Mouse (Mus musculus) ES-Bruce4 (cell line): ENCODE data around the gene Mitf. TPM values are rescaled to one million over a fixed set of nuclear protein-coding genes. Genes with fewer than 3 reads are reported as not detected.

Source experiments
- H3K27ac ChIP-seq: 2 replicates; pipeline ENCODE4 v1.5.1; 2012; ENCODE audit warnings: low read length, inconsistent platforms; ENCODE audit not compliant: insufficient read depth
- H3K27me3 ChIP-seq: 2 replicates; pipeline ENCODE4 v1.6.1; 2012; ENCODE audit warnings: mild to moderate bottlenecking, low read length, inconsistent platforms; ENCODE audit not compliant: control insufficient read depth, poor library complexity, insufficient read depth, severe bottlenecking
- H3K36me3 ChIP-seq: 2 replicates; pipeline ENCODE4 v1.6.1; 2012; ENCODE audit warnings: inconsistent platforms, mild to moderate bottlenecking, low read length, moderate library complexity; ENCODE audit not compliant: control insufficient read depth, poor library complexity, insufficient read depth, severe bottlenecking
- H3K4me1 ChIP-seq: one replicate; pipeline ENCODE4 v1.8.1; 2011; ENCODE audit warnings: low read length; ENCODE audit not compliant: control insufficient read depth, insufficient read depth
- H3K4me3 ChIP-seq: 2 replicates; pipeline ENCODE4 v1.5.1; 2011; ENCODE audit warnings: low read depth, mild to moderate bottlenecking, low read length
- H3K9ac ChIP-seq: 2 replicates; pipeline ENCODE4 v1.6.1; 2012; ENCODE audit warnings: low read depth, mild to moderate bottlenecking, inconsistent platforms; ENCODE audit not compliant: poor library complexity, severe bottlenecking
- H3K9me3 ChIP-seq: replicated peaks from 2 replicates; pipeline ENCODE4 v1.6.1; 2012; ENCODE audit warnings: mild to moderate bottlenecking, low read length, inconsistent platforms; ENCODE audit not compliant: control insufficient read depth, poor library complexity, insufficient read depth, severe bottlenecking
- CTCF ChIP-seq: IDR thresholded peaks from one replicate; pipeline ENCODE4 v1.8.1; 2011; ENCODE audit warnings: low read depth, low read length
- EP300 ChIP-seq: IDR thresholded peaks from 2 replicates; pipeline ENCODE4 v1.6.1; 2011; ENCODE audit warnings: low read depth, low read length; ENCODE audit not compliant: insufficient read depth
- POLR2A ChIP-seq: IDR thresholded peaks from one replicate; pipeline ENCODE4 v1.8.1; 2011; ENCODE audit warnings: low read length; ENCODE audit not compliant: insufficient read depth
- polyA plus RNA-seq: library from polyadenylated mRNA; stranded (reverse); fragments of >200 nt; gene quantifications from 2 replicates; pipeline ENCODE4 v1.2.4, GENCODE M21; 2011; ENCODE audit warnings: low read depth; ENCODE audit not compliant: missing spikeins, insufficient read depth, insufficient read length

The Mitf gene
- polyA plus RNA-seq, 1 experiment: 2.3 TPM

DNA sequence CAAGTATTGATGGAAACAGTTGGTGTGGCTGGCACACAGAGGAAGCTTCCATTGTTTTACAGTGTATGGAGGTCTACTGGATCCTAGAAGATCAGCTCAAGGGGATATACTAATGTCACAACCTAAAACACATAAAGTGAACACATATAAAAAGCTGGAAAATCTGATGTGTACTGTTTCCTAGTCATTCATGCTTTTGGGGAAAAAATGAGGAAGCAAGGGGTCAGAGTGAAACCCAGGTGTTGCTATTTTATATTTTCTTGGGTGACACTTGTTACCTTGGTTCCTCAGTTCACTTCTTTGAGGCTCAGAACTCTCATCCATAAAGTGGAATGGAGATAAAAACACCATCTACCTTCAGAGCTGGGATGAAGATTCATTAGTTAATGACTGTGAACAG is 32.7 kb downstream of the Mitf start:
- no peaks in the 10 kb centered on the region for H3K9me3 ChIP-seq
- no peak overlapping the region for H3K4me3 ChIP-seq
- TF ChIP-seq CTCF: no peak
- TF ChIP-seq EP300: no peak
- no peak for TF ChIP-seq POLR2A
- H3K27ac ChIP-seq: no peak overlapping the region
- H3K4me1 ChIP-seq: no peaks in the 10 kb centered on the region
- no peaks in the 10 kb centered on the region for H3K36me3 ChIP-seq
- no peaks in the 10 kb centered on the region for H3K27me3 ChIP-seq
- no peak overlapping the region for H3K9ac ChIP-seq

DNA sequence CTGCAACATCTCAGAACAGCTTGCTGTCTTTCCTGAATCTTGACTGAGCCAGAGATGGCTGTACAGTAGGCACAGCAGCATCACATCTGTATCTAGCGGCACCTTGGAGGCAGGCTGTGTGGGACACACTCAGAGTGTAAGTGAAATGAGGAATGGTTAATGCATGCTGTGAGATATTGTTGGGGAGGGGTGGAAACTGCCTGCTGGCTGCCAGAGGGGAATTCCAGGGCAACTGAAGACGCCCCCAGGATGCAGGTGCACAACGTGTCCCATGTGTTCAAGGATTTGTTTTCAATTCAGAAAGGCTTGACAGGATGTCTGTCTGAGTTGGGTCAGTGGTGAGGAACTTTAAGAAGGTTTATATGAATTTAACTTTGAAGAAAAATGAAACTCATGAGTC is 37.3 kb downstream of the Mitf start:
- Histone ChIP-seq H3K4me3 (no peak overlapping the region), H3K9me3 (no peaks in the 10 kb centered on the region), H3K9ac (no peak overlapping the region), H3K36me3 (no peaks in the 10 kb centered on the region), H3K27me3 (no peaks in the 10 kb centered on the region), H3K27ac (no peak overlapping the region), H3K4me1 (no peaks in the 10 kb centered on the region)
- no peak for TF ChIP-seq CTCF
- TF ChIP-seq POLR2A: no peak

DNA sequence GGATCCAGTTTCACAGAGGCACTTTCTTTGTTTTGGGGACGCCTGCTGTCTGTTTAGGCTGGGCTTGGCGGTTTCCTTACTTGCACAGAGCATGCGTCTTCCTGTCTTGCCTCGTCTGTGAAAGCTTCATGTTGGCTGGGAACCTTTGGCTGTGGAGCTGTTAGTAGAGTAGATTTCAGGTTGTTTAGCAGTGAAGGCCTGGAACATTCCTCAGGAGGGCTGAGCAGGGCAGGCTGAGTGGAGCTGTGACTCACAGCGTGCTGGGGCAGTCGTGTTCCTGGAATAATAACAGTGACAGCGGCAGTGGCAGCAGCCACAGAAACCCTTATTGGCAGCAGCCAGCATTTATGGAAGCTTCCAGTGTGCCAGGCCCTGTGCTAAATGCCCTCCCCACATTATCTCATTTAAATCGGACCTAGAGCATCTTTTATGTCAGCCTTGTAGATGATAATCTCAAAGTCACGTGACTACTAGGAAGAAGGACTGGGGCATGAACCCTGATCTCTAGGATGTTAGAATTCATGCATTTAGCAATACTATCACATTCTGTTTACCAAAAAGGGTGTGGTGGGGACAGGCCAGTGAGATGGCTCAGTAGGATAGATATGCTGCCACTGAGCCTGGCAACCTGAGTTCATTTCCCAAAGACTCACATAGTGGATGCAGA is 41.5 kb downstream of the Mitf start:
- Histone ChIP-seq H3K4me3 (no peak overlapping the region), H3K4me1 (no peaks in the 10 kb centered on the region), H3K9me3 (no peaks in the 10 kb centered on the region), H3K9ac (no peak overlapping the region), H3K27me3 (no peaks in the 10 kb centered on the region), H3K27ac (no peak overlapping the region), H3K36me3 (no peaks in the 10 kb centered on the region)
- TF ChIP-seq POLR2A (no peak), EP300 (no peak), CTCF (no peak)

DNA sequence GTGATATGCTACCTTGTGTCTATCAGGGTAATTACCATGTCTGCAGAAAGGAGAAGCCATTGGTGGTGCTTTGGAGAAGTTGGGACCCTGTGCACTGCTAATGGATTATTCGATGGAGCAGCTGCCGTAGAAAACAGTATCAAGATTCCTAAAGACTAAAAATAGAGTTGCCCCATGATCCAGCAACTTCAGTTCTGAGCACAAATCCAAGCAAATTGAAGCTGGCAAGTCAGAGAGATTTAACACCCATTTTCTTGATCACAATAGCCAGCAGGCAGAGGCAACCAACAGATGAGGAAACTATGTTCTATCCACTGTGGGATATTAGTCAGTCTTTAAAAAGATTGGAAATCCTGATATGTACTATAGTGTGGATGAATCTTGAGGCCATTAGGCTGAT is 47.4 kb downstream of the Mitf start:
- Histone ChIP-seq H3K9me3 (no peaks in the 10 kb centered on the region), H3K27me3 (no peaks in the 10 kb centered on the region), H3K4me1 (no peaks in the 10 kb centered on the region), H3K36me3 (no peaks in the 10 kb centered on the region), H3K4me3 (no peak overlapping the region), H3K9ac (no peak overlapping the region), H3K27ac (no peak overlapping the region)
- TF ChIP-seq POLR2A: no peak
- no peak for TF ChIP-seq CTCF
- TF ChIP-seq EP300: no peak

DNA sequence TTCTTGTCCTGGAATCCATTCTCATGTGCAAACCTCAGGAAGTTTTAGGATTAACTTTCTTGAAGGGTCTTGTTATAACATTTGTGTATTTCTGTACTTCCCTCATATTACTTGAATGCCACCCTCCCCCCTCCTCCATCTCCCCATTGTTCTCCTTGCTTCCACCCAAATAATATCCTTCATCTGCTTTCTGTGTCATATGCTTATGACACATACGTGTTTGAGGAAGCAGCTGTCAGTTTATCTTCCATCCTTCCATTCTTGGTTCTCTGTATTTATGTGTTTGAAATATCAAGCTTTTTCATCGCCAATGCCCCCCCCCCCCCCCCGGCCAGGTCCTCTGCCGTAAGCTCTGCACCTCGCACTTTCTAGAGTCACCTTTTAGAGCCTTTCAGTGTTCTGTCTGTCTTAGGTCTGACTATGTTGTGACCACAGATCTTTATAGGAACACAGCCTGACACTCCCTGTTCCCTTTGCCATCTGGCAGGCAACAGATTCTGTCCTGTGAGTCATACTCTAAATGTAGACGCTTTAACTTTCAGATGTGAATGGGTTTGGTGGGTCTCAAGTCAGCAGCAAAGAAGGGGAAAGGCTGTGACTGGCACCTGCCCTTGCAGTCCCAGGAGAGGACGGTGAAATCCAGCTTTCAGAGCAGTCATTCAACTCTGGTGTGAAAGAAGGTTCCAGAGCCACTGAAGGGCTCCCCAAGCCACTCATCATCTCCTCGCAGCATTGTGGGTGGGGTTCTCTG is 48.7 kb downstream of the Mitf start:
- Histone ChIP-seq H3K4me1 (no peaks in the 10 kb centered on the region), H3K27ac (no peak overlapping the region), H3K4me3 (no peak overlapping the region), H3K27me3 (no peaks in the 10 kb centered on the region), H3K36me3 (no peaks in the 10 kb centered on the region), H3K9ac (no peak overlapping the region), H3K9me3 (no peaks in the 10 kb centered on the region)
- TF ChIP-seq EP300 (no peak), CTCF (no peak), POLR2A (no peak)

DNA sequence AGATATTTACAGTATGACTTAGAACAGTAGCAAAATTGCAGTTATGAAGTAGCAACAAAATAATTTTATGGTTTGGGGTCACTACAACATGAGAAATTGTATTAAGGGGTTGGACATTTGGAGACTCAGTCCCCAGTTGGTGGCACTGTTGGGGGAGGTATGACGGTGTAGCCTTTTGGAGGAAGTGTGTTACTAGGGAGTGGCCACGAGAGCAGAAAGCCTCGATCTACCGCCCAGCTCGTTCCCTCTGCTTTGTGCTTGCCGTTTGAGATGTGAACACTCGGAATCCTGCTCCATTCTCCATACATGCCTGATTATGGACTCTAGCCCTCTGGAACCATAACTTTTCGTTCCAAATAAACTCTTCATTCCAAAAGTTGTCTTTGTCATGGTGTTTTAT is 49.6 kb downstream of the Mitf start:
- TF ChIP-seq CTCF (no peak), POLR2A (no peak), EP300 (no peak)
- no peak overlapping the region for H3K4me3 ChIP-seq
- H3K36me3 ChIP-seq: no peaks in the 10 kb centered on the region
- H3K4me1 ChIP-seq: no peaks in the 10 kb centered on the region
- H3K9ac ChIP-seq: no peak overlapping the region
- H3K27me3 ChIP-seq: no peaks in the 10 kb centered on the region
- no peak overlapping the region for H3K27ac ChIP-seq
- no peaks in the 10 kb centered on the region for H3K9me3 ChIP-seq
